Mouse (Mus musculus) monocyte, adult 2 months (primary cell): ENCODE measurements around the gene Glis1.

Experiments used
- DNase-seq, 2 experiments: peaks; one replicate each; pipeline ENCODE4 v3.0.0; 2022; ENCODE audit warnings: low spot score in 2 of 2, low read depth in 1 of 2

Gene Glis1

GRCm38 (mm10) chr4:107681099-107681849, 246.9 kb downstream of the Glis1 start:
- DNase-seq: no peak

- DNase-seq: no peak
These were observed 248.8 kb downstream of the Glis1 start for GRCm38 (mm10) chr4:107683006-107683756.

- DNase-seq: no peak
These were observed 249.7 kb downstream of the Glis1 start, which contains the start of gene Dmrtb1 for GRCm38 (mm10) chr4:107684130-107684529. TSS of gene Dmrtb1 (minus strand) at chr4:107684230.
